Mouse (Mus musculus): ENCODE data around the gene Gm28038.
A peak's percentile ranks its signal among the peaks of the same experiment; 100 is the strongest.

Gene Gm28038

DNA sequence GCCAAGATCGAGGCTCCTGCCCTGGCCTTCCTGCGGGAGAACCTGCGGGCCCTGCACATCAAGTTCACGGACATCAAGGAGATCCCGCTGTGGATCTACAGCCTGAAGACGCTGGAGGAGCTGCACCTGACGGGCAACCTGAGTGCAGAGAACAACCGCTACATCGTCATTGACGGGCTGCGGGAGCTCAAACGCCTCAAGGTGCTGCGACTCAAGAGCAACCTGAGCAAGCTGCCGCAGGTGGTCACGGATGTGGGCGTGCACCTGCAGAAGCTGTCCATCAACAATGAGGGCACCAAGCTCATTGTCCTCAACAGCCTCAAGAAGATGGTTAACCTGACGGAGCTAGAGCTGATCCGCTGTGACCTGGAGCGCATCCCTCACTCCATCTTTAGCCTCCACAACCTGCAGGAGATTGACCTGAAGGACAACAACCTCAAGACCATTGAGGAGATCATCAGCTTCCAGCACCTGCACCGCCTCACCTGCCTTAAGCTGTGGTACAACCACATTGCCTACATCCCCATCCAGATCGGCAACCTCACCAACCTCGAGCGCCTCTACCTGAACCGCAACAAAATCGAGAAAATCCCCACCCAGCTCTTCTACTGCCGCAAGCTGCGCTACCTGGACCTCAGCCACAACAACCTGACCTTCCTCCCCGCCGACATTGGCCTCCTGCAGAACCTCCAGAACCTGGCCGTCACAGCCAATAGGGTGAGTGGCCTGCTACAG, 24.1 kb upstream of the Gm28038 start:
- DNase-seq (ENCODE audit: low read depth) = no peak

DNA sequence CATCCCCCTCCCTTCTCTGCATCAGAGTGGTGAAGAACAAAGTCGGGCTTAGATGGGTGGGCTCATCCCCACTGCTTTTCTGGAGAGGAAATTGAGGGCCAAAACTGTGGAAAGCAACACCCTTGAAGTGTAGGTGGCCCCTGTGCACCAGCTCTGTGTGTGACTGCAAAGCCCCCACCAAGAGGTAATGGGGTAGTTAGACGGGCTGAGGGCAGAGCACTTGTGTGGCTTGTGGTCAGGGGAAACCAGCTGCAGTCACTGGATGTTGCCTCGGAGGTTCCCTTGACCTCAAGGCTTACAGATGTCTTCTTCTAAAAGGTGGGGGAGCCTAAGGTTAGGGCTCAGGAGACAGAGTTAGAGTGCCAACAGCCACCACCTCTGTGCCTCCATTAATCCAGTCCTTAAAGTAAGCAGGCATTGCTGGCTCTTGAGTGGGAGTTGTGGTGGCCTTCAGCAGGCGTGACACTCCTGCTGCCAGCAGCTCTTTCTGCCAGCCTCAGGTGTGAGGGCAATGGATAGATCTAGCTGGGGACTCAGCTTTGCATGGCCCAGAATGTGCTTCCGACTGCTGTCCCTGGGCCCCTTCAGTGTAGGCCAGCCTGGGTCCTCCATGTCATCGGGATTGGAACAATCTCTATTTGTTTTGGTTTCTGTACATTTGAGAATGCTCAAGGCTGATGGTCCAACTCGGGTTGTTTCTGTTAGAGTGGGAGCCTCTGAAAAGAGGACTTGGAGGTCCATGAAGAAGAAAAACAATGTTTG, 23.0 kb upstream of the Gm28038 start:
- DNase-seq (ENCODE audit: low read depth) = no peak

- DNase-seq (ENCODE audit: low read depth) = peak; percentile 60
These were observed 22.2 kb upstream of the Gm28038 start for GRCm38 (mm10) chr2:30258600-30258999.

DNA sequence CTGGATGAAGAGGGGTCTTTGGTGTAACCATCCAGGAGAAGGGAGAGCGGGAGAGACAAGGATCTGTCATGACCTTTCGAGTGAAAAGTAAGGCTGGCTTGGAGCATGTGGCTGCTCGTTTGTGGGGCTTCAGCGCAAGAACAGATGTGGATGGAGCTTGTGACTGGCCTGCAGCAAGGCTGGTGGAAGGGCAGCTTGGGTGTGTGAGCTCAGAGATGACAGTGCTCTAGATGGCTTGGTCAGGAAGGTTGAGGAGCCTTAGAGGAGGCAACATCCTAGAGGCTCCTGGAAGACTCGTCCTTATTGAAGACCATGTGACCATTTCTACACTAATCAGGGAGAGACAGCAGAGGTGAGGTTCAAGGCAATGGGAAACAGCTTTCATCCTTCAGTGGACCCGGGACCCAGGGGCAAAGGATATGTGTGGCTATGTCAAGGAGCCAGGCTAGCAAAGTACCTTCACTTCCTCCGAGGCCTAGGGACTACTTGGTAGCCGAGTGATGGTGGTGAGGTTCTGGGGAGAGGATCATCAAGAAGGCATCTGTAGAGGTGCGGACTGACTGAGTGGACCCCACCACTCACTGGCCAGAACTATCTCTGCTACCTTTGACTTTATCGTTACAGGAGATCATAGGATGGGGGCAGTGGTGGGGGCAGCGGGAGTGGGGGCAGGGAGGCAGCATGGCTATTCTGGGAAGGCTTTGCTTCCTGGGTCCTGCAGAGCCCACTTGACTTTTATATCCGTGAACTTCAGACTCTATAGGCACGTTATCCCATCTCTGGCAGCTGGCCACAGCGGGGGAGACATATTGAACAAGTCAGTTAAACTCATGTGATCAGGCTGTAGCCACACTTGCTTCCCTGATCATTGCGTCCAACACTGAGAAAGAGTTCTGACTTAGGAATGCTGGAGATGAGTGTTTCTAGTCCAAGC, 21.4 kb upstream of the Gm28038 start:
- no peak for DNase-seq (ENCODE audit: low read depth)

DNA sequence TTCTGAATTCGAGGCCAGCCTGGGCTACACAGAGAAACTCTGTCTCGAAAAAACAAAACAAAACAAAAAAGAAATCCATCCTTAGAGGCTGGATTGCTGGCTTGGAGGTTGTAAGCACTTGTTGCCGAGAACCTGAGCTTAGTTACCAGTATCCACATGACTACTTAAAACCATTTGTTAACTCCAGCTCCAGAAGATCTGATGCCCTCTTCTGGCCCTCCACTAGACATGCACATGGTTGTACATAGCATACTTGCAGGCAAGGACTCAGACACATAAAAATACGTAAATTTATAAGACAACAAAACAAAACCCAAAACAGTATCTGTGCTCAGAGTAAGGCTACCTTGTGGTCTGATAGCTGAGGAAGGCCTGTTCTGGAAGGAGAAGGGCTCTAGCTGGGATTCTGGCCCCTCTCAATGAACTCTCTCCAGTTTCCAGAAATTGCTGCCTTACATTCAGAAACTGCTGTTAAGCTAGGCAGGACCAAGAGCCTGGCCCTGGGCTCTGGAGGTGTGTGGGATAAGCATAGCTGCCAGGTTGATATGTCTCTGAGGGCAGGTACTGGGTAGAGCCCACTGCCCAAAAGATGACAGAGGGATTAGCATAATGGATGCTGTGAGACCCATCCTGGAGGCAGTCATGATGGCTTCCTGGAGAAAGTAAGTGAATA, 19.6 kb upstream of the Gm28038 start:
- DNase-seq (ENCODE audit: low read depth) = no peak

GRCm38 (mm10) chr2:30261921-30262839, 18.7 kb upstream of the Gm28038 start:
- no peak for DNase-seq (ENCODE audit: low read depth)

DNA sequence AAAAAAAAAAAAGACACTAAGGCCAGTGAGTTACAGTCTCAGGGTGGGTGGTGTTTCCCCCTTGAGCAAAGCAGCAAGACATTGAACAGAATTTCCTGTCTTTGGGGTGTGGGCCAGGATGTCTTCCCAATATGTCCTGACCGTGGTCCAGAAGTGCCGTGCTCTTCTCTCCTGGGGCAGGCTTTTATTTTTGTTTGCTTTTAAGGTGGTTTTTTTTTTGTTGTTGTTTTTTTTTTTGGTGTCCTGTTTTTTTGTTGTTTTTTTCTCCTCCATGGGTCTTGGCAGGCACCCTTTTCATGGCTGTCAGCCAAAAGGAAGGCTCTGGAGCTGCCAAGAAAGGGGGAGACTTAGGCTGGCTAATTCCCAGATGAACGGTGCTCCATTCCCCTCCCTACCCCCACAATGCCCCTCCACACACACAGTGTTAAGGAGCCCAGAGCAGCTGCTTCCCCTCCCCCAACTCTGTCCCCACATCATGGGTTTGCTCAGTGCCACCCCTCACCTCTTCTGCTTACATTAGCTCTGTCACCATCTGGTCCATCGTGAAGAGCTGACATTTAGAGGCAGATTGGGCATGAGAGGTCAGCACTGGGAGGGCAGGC, 17.9 kb upstream of the Gm28038 start:
- DNase-seq (ENCODE audit: low read depth) = peak; percentile 67

- no peak for DNase-seq (ENCODE audit: low read depth)
These were observed 17.0 kb upstream of the Gm28038 start for GRCm38 (mm10) chr2:30263811-30264210.

DNA sequence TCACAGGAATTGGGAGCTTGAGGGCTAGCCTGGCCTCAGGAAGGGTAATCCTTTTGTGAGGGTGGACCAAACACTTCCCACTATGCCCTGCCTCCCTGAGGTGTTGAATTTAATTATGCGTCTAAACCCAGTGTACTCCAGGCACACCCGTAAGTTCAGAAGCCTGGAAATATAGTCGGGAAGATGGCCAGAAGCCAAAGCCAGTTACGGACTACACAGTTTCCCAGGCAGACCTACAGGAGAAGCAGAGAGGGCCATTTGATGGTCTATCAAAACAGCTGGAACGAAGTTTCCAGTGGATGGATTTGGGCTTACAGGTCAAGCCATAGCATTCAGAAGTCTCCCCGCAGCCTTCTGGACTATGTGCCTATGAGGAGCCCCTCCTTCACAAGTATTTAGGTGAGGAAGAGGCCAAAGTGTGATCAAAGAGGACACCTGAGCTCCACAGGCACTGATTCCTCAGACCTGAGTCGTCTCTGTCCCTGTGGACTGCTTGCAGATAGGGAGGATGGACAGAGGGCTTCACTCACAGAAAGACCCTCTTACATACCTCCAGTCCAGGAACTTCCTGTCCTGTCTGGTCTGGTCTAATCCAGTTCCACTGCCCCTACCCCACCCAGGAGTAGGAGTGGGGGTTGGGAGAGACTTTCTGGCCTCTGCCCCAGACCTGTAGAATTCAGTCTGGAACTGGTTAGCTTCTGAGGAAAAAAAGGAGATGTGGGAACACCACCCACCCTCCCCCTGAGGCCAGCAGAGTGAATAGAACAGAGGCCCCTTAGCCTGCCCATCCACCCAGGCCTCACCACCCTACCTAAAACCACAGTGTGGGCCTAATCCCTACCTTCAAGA, 15.9 kb upstream of the Gm28038 start:
- peak; percentile 59 for DNase-seq (ENCODE audit: low read depth)

DNA sequence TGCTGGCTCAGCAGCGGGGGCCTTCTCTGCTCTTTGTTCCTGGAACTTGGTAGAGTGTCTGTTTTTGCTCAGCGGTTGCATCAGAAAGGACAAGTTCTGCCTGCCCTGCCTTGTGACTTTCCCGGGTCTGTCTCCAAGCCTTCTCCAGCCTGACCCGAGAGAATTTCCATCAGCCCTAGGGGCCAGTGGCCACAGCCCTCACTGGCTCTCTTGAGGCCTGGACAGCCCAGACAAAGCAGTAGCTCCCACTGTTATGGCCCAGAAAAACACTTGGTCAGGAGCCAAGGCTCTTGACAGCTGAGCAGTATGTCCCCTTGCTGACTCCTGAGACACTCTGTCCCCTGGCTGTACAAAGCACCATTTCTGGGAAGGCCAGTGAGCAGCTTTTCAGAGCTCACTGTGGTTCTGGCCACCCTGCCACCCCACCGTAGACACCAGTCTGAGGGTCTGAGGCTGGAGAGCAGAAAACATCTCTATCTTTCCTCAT, 15.0 kb upstream of the Gm28038 start, which contains the start of gene Phyhd1:
Gene Phyhd1 (plus strand): TSS at position 437 of the 487 bp plus-strand sequence.
- peak; percentile 67 for DNase-seq (ENCODE audit: low read depth)

- DNase-seq (ENCODE audit: low read depth) = peak; percentile 90
These were observed 14.4 kb upstream of the Gm28038 start for GRCm38 (mm10) chr2:30266392-30266941.

- no peak for DNase-seq (ENCODE audit: low read depth)
These were observed 13.4 kb upstream of the Gm28038 start for GRCm38 (mm10) chr2:30267466-30267865.

- no peak for DNase-seq (ENCODE audit: low read depth)
These were observed 12.5 kb upstream of the Gm28038 start for GRCm38 (mm10) chr2:30268371-30268770.

- DNase-seq (ENCODE audit: low read depth) = no peak
These were observed 11.4 kb upstream of the Gm28038 start for GRCm38 (mm10) chr2:30269241-30269990.

GRCm38 (mm10) chr2:30270134-30270533, 10.7 kb upstream of the Gm28038 start:
- DNase-seq (ENCODE audit: low read depth) = peak; percentile 91

DNA sequence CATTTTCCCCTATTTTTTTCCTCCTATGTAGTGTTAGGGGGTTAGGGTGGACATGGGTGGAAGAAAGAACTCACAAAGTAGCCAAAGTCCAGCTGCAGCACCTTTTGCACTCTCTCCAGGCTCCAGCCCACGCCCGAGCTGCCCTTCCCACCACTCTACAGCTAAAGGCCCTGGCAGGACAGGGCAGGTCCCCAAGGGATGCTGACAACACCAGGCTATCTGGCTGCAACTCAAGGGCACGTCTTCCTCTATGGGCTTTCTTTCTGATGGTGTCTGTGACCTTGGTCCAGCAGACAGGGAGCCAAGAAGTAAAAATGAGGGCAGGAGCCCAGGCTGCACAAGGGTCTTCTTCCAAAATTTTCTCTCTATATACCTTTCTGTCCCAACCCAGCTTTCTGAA, 808 bp downstream of the Gm28038 start:
- DNase-seq (ENCODE audit: low read depth) = no peak

DNA sequence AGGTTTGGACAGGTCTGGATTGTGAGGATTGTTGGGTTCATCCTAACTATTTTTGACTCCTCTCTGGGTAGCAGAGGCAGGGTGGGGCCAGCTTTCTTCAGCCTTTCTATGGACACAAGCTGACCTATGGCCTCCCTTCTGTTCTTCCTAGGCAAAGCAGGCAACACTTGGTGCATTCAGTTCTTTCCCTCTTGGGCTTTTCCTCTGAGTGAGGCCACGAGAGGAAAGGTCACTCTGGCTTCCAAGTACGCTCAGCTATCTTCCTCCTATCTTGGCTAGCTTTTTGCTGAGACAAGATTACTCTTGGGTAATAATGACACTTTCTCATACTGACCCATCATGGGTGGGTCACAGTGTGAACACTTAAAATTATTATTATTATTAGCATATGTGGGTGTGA, 2.4 kb downstream of the Gm28038 start:
- DNase-seq (ENCODE audit: low read depth) = no peak

- no peak for DNase-seq (ENCODE audit: low read depth)
These were observed 4.2 kb downstream of the Gm28038 start for GRCm38 (mm10) chr2:30285004-30285403.

Data from NIH3T3 (cell line).